ENCODE assay signal across 8 mouse cellular contexts in the genomic region with DNA sequence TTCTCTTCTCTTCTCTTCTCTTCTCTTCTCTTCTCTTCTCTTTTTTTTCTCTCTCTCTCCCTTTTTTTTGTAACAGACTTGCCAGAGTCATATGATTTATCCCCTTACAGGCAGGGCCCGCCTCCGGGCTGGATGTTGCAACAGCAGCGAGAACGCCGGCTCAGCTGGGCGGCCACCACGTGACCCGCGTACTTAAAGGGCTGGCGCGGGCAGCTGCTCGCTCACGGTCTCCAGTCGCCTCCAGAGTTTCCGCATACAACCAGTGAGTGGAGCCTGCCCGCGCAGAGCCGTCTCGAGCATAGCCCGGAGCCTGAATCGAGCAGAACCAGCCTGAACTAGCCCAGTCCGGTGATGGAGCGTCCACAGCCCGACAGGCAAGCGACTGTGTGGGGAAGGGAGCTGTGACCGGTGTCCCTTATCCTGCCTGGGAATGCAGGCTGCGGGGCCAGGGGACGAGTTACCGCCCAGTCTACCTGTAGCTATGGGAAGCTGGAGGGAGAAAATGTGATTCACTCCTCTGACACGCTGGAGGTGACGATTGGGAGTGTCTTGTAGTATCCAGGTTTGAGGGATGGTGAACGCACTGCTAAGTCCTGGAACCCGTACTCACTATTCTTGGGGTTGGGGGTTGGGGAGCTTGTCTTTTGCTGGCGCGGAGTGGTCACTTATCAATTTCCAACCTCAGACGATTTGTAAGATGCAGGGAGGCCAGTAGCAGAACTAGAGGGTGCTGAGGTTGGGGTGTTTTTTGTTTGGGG. TPM values are rescaled to one million over a fixed set of nuclear protein-coding genes. Genes with fewer than 3 reads are reported as not detected.
DNase-seq lines count a peak whose midpoint lies in the region; ATAC-seq and TF ChIP-seq lines count a peak whose summit lies in the region.

Hmox1 (plus strand) TSS at position 223 of the 758 bp plus-strand sequence.

- no peaks in the 10 kb centered on the region for H3K27me3 ChIP-seq in hindbrain, embryonic 11.5 days (ENCODE audit: control insufficient read depth, insufficient read depth, low read length)
- H3K27me3 ChIP-seq in lung, postnatal 0 days (replicated peaks; ENCODE audit: insufficient read depth, low read length): no peaks in the 10 kb centered on the region

- peak within 1 kb of the TSS; percentile 73 for H3K9ac ChIP-seq in hindbrain, embryonic 11.5 days (ENCODE audit: low read depth, low read length)
- peak within 1 kb of the TSS; percentile 45 for H3K9ac ChIP-seq in lung, postnatal 0 days (replicated peaks; ENCODE audit: low read depth)

- no peaks in the 10 kb centered on the region for H3K9me3 ChIP-seq in hindbrain, embryonic 11.5 days (ENCODE audit: control insufficient read depth, low read length)
- H3K9me3 ChIP-seq in lung, postnatal 0 days (ENCODE audit: low read length): no peaks in the 10 kb centered on the region

- peak; percentile 36 for TF ChIP-seq CTCF in lung, postnatal 0 days (IDR thresholded peaks at IDR 0.05)

- H3K36me3 ChIP-seq in hindbrain, embryonic 11.5 days (ENCODE audit: control insufficient read depth, insufficient read depth, low read length): no peaks in the 10 kb centered on the region
- H3K36me3 ChIP-seq in lung, postnatal 0 days (ENCODE audit: insufficient read depth, low read length): 0 out of 2 replicates have a peak, but pooled peaks cover 5% of the 10 kb centered on the region

- H3K27ac ChIP-seq in hindbrain, embryonic 11.5 days (ENCODE audit: low read depth, low read length): no peak within 1 kb of the TSS
- H3K27ac ChIP-seq in lung, postnatal 0 days (ENCODE audit: low read length): peak within 1 kb of the TSS; percentile 68

- H3K4me2 ChIP-seq in hindbrain, embryonic 11.5 days (replicated peaks; ENCODE audit: low read depth, low read length): peak within 1 kb of the TSS; percentile 81
- peak within 1 kb of the TSS; percentile 72 for H3K4me2 ChIP-seq in lung, postnatal 0 days (replicated peaks; ENCODE audit: low read depth, low read length)

- under 1% methylated on average over 36 of the region's 36 CpGs for WGBS in hindbrain, embryonic 11.5 days
- under 1% methylated on average over 36 of the region's 36 CpGs for WGBS in lung, postnatal 0 days

- peak; percentile 60; the same call in 1 of the 2 replicates for TF ChIP-seq EP300 in lung, postnatal 0 days (IDR thresholded peaks at IDR 0.05)

- peak; percentile 99 for DNase-seq in NIH3T3 (ENCODE audit: low read depth)
- DNase-seq in cerebellum, postnatal 14 days: peak; percentile 67 to 76
- peak; percentile 83 to 84 for DNase-seq in frontal cortex, postnatal 10 days (ENCODE audit: low spot score in 2 of 2)
- peak; percentile 90 for DNase-seq in hindbrain, embryonic 11.5 days (ENCODE audit: low spot score)
- DNase-seq in layer of hippocampus, postnatal 10 days (ENCODE audit: low spot score in 2 of 2): peak; percentile 78 to 84
- DNase-seq in lung, postnatal 0 days (ENCODE audit: low spot score): peak; percentile 99
- peak; percentile 83 for DNase-seq in ovary, postnatal 10 days (ENCODE audit: low spot score)
- DNase-seq in thymus, postnatal 0 days (ENCODE audit: low spot score): peak; percentile 76

- H3K4me1 ChIP-seq in hindbrain, embryonic 11.5 days (replicated peaks; ENCODE audit: control insufficient read depth, insufficient read depth, low read length): no peaks in the 10 kb centered on the region; the same call in 1 of the 2 replicates
- H3K4me1 ChIP-seq in lung, postnatal 0 days (ENCODE audit: insufficient read depth, low read depth, low read length): peaks cover 10% of the 10 kb centered on the region; the same call in 1 of the 2 replicates

- peak; percentile 93 for ATAC-seq in hindbrain, embryonic 11.5 days (ENCODE audit: low FRiP score)
- peak; percentile 92 for ATAC-seq in lung, postnatal 0 days

- peak within 1 kb of the TSS; percentile 56 for H3K4me3 ChIP-seq in hindbrain, embryonic 11.5 days (ENCODE audit: low read depth, low read length)
- peak within 1 kb of the TSS; percentile 57 for H3K4me3 ChIP-seq in lung, postnatal 0 days (ENCODE audit: low read depth, low read length)

RNA-seq across cellular contexts. Expression of gene Hmox1, which starts in this region (rescaled TPM):
- 9.2 and 15.1 TPM in 2 replicates for polyA plus RNA-seq in hindbrain, embryonic 11.5 days (2014; fragmentation: Nextera tagmentation; extraction: Ambion mirVana)
- 1 to 10 TPM; 5.9 to 6.8 TPM for total RNA-seq in layer of hippocampus, postnatal 10 days (2021)
- 33.6 and 38.7 TPM in 2 replicates for polyA plus RNA-seq in lung, postnatal 0 days (2015; fragmentation: Nextera tagmentation; extraction: Ambion mirVana)
- polyA plus RNA-seq in thymus, postnatal 0 days (2015; fragmentation: Nextera tagmentation; extraction: Ambion mirVana): 29.4 and 31.9 TPM in 2 replicates
